Mouse (Mus musculus): Measurements from ENCODE around the gene Traf3ip1.
A peak's percentile ranks its signal among the peaks of the same experiment; 100 is the strongest.

The Traf3ip1 gene

GRCm38 (mm10) chr1:91494457-91495140 lies at the start of gene Traf3ip1:
TSS of gene Traf3ip1 (plus strand) at chr1:91494647.
- DNase-seq (ENCODE audit: low spot score in 2 of 2): peak; percentile 87 to 88

GRCm38 (mm10) chr1:91444841-91445830 lies 49.3 kb upstream of the Traf3ip1 start:
- DNase-seq (ENCODE audit: low spot score in 2 of 2): peak; percentile 29 to 49

- peak in 1 of 2 experiments; percentile 19 for DNase-seq (ENCODE audit: low spot score in 2 of 2)
Measured at GRCm38 (mm10) chr1:91446060-91446459, 48.4 kb upstream of the Traf3ip1 start.

- no peak for DNase-seq (ENCODE audit: low spot score in 2 of 2)
Measured at GRCm38 (mm10) chr1:91446511-91446910, 47.9 kb upstream of the Traf3ip1 start.

- no peak for DNase-seq (ENCODE audit: low spot score in 2 of 2)
Measured at GRCm38 (mm10) chr1:91448688-91449087, 45.8 kb upstream of the Traf3ip1 start.

- DNase-seq (ENCODE audit: low spot score in 2 of 2): no peak
Measured at GRCm38 (mm10) chr1:91450851-91451250, 43.6 kb upstream of the Traf3ip1 start.

- no peak for DNase-seq (ENCODE audit: low spot score in 2 of 2)
Measured at GRCm38 (mm10) chr1:91451547-91452084, 42.8 kb upstream of the Traf3ip1 start.

- DNase-seq (ENCODE audit: low spot score in 2 of 2): no peak
Measured at GRCm38 (mm10) chr1:91453932-91454331, 40.5 kb upstream of the Traf3ip1 start.

- DNase-seq (ENCODE audit: low spot score in 2 of 2): no peak
Measured at GRCm38 (mm10) chr1:91454366-91454765, 40.1 kb upstream of the Traf3ip1 start.

- no peak for DNase-seq (ENCODE audit: low spot score in 2 of 2)
Measured at GRCm38 (mm10) chr1:91454927-91455326, 39.5 kb upstream of the Traf3ip1 start.

GRCm38 (mm10) chr1:91455661-91456161 lies 38.7 kb upstream of the Traf3ip1 start:
- no peak for DNase-seq (ENCODE audit: low spot score in 2 of 2)

- peak; percentile 26 to 42 for DNase-seq (ENCODE audit: low spot score in 2 of 2)
Measured at GRCm38 (mm10) chr1:91456301-91456801, 38.1 kb upstream of the Traf3ip1 start.

- DNase-seq (ENCODE audit: low spot score in 2 of 2): no peak
Measured at GRCm38 (mm10) chr1:91457116-91457515, 37.3 kb upstream of the Traf3ip1 start.

- peak; percentile 78 to 80 for DNase-seq (ENCODE audit: low spot score in 2 of 2)
Measured at GRCm38 (mm10) chr1:91457698-91458097, 36.7 kb upstream of the Traf3ip1 start.

- DNase-seq (ENCODE audit: low spot score in 2 of 2): peak; percentile 76 to 77
Measured at GRCm38 (mm10) chr1:91458223-91458861, 36.1 kb upstream of the Traf3ip1 start.

- peak; percentile 99 to 100 for DNase-seq (ENCODE audit: low spot score in 2 of 2)
Measured at GRCm38 (mm10) chr1:91459059-91459809, 35.2 kb upstream of the Traf3ip1 start, which contains the start of gene Per2. TSS of gene Per2 (minus strand) at chr1:91459324.

GRCm38 (mm10) chr1:91460069-91460468 lies 34.4 kb upstream of the Traf3ip1 start:
- no peak for DNase-seq (ENCODE audit: low spot score in 2 of 2)

- DNase-seq (ENCODE audit: low spot score in 2 of 2): no peak
Measured at GRCm38 (mm10) chr1:91460564-91460963, 33.9 kb upstream of the Traf3ip1 start.

- DNase-seq (ENCODE audit: low spot score in 2 of 2): no peak
Measured at GRCm38 (mm10) chr1:91463336-91463995, 31.0 kb upstream of the Traf3ip1 start.

- no peak for DNase-seq (ENCODE audit: low spot score in 2 of 2)
Measured at GRCm38 (mm10) chr1:91464436-91464835, 30.0 kb upstream of the Traf3ip1 start.

Data from right cerebral cortex, adult 2 months (tissue).